Mouse (Mus musculus): ENCODE measurements at regions not wholly inside any gene's neighbourhood (a gene's known extent, or its start where the extent isn't known, plus 50 kb on each side); places are given as distances from the start of the nearest gene placed in this dataset.

- Histone ChIP-seq H3K27me3 (ENCODE audit: insufficient read depth, low read length) (no peaks in the 10 kb centered on the region), H3K27ac (no peak overlapping the region), H3K4me1 (ENCODE audit: insufficient read depth, low read length) (no peaks in the 10 kb centered on the region), H3K36me3 (ENCODE audit: insufficient read depth, low read length) (no peaks in the 10 kb centered on the region), H3K9me3 (ENCODE audit: low read length) (no peaks in the 10 kb centered on the region), H3K4me3 (ENCODE audit: low read length) (no peak overlapping the region), H3K9ac (replicated peaks; ENCODE audit: low read length) (no peak overlapping the region), H3K4me2 (ENCODE audit: low read depth, low read length) (no peak overlapping the region)
- DNase-seq (ENCODE audit: low spot score) (no peak), ATAC-seq (no peak)
- TF ChIP-seq CTCF (IDR thresholded peaks at IDR 0.05; ENCODE audit: low read depth) = no peak
- 55% methylated on average over 2 of the region's 2 CpGs for WGBS
Observed at GRCm38 (mm10) chr12:25335930-25336329, 239.0 kb upstream of the Id2 start.

DNA sequence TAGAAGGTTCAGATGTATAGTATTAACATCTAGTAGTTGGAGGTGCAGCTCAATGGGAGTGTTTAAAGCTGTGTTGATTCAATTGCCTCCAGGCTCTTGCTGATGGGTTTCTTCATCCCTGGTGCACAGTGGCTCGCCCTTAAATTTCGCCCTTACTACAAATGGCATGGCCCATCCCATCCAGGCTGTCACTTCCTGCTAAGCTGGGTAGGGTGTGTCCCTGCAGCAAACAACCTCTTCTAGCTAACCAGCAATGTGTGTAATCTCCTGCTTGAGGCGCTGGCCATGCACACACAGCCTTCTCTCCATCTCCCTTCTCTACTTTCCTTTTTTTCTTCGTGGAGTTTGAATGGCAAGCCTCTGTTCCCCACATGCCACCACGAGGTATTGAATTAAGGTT is 238.1 kb upstream of the Id2 start:
- WGBS = 78% methylated on average over 5 of the region's 5 CpGs
- H3K27ac ChIP-seq = no peak overlapping the region
- no peak overlapping the region for H3K4me2 ChIP-seq (ENCODE audit: low read depth, low read length)
- ATAC-seq (no peak), DNase-seq (ENCODE audit: low spot score) (no peak)
- H3K4me3 ChIP-seq (ENCODE audit: low read length) = no peak overlapping the region
- no peak overlapping the region for H3K9ac ChIP-seq (replicated peaks; ENCODE audit: low read length)
- H3K4me1 ChIP-seq (ENCODE audit: insufficient read depth, low read length) = no peaks in the 10 kb centered on the region
- H3K9me3 ChIP-seq (ENCODE audit: low read length) = no peaks in the 10 kb centered on the region
- no peak for TF ChIP-seq CTCF (IDR thresholded peaks at IDR 0.05; ENCODE audit: low read depth)
- no peaks in the 10 kb centered on the region for H3K36me3 ChIP-seq (ENCODE audit: insufficient read depth, low read length)
- no peaks in the 10 kb centered on the region for H3K27me3 ChIP-seq (ENCODE audit: insufficient read depth, low read length)

GRCm38 (mm10) chr12:25332384-25333035 is 235.6 kb upstream of the Id2 start:
- no peak for ATAC-seq

GRCm38 (mm10) chr12:25330004-25330708 is 233.2 kb upstream of the Id2 start:
- ATAC-seq (no peak), DNase-seq (ENCODE audit: low spot score) (no peak)
- H3K9me3 ChIP-seq (ENCODE audit: low read length) = no peaks in the 10 kb centered on the region
- no peaks in the 10 kb centered on the region for H3K36me3 ChIP-seq (ENCODE audit: insufficient read depth, low read length)
- H3K4me1 ChIP-seq (ENCODE audit: insufficient read depth, low read length) = no peaks in the 10 kb centered on the region
- H3K27ac ChIP-seq = no peak overlapping the region
- no peaks in the 10 kb centered on the region for H3K27me3 ChIP-seq (ENCODE audit: insufficient read depth, low read length)
- H3K4me2 ChIP-seq (ENCODE audit: low read depth, low read length) = no peak overlapping the region
- TF ChIP-seq CTCF (IDR thresholded peaks at IDR 0.05; ENCODE audit: low read depth) = no peak
- no peak overlapping the region for H3K4me3 ChIP-seq (ENCODE audit: low read length)
- H3K9ac ChIP-seq (replicated peaks; ENCODE audit: low read length) = no peak overlapping the region
- 79% methylated on average over 5 of the region's 5 CpGs for WGBS

More at GRCm38 (mm10) chr12:25332384-25333035, 235.6 kb upstream of the Id2 start:
- H3K4me2 ChIP-seq (ENCODE audit: low read depth, low read length) = no peak overlapping the region
- H3K9me3 ChIP-seq (ENCODE audit: low read length) = no peaks in the 10 kb centered on the region
- no peak overlapping the region for H3K9ac ChIP-seq (replicated peaks; ENCODE audit: low read length)
- no peak overlapping the region for H3K27ac ChIP-seq
- no peak overlapping the region for H3K4me3 ChIP-seq (ENCODE audit: low read length)
- peak; percentile 34 for DNase-seq (ENCODE audit: low spot score)
- 57% methylated on average over 11 of the region's 11 CpGs for WGBS
- no peak for TF ChIP-seq CTCF (IDR thresholded peaks at IDR 0.05; ENCODE audit: low read depth)
- H3K36me3 ChIP-seq (ENCODE audit: insufficient read depth, low read length) = no peaks in the 10 kb centered on the region
- no peaks in the 10 kb centered on the region for H3K27me3 ChIP-seq (ENCODE audit: insufficient read depth, low read length)
- H3K4me1 ChIP-seq (ENCODE audit: insufficient read depth, low read length) = no peaks in the 10 kb centered on the region

DNA sequence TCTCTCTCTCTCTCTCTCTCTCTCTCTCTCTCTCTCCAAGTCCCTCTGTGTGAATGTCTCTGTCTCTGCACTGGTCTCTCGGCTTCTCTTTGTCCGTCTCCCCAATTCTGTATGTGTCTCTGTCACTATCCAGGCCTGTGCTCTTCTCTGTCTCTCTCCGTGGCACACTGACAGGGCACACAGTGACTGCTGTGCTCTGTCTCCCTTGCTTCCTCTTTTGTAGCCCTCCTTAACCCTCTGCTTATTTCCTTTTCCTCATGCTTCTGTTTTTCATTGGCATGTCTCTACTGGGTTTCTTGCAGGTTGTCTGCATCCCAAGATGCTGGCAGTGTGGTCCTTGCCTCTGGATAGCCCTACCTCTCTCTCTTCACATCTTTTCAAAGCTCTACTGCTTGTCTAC is 229.0 kb upstream of the Id2 start:
- H3K27me3 ChIP-seq (ENCODE audit: insufficient read depth, low read length) = no peaks in the 10 kb centered on the region
- H3K9ac ChIP-seq (replicated peaks; ENCODE audit: low read length) = no peak overlapping the region
- H3K4me2 ChIP-seq (ENCODE audit: low read depth, low read length) = no peak overlapping the region
- ATAC-seq (no peak), DNase-seq (ENCODE audit: low spot score) (no peak)
- no peak overlapping the region for H3K4me3 ChIP-seq (ENCODE audit: low read length)
- WGBS = 85% methylated on average over 3 of the region's 3 CpGs
- H3K9me3 ChIP-seq (ENCODE audit: low read length) = no peaks in the 10 kb centered on the region
- no peaks in the 10 kb centered on the region for H3K36me3 ChIP-seq (ENCODE audit: insufficient read depth, low read length)
- no peaks in the 10 kb centered on the region for H3K4me1 ChIP-seq (ENCODE audit: insufficient read depth, low read length)
- no peak for TF ChIP-seq CTCF (IDR thresholded peaks at IDR 0.05; ENCODE audit: low read depth)
- H3K27ac ChIP-seq = no peak overlapping the region

DNA sequence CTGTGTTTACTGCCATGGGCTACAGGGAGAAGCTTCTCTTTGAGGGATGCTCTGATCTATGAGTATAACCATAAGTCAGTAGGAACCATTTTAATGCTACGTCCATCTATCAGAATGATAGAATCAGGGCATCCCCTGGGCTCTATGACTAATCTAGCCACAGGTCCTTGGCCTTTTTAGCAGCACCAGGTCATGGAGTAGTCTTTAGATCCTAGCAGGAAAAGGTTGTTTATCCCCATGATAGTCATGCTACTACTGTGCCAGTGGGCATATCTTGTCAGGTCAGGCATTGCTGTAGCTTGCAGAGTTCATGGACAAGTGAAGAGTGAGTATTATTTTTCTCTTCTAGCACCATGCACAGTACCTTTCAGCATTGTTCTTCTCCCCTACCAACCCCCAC is 226.2 kb upstream of the Id2 start:
- Histone ChIP-seq H3K9ac (replicated peaks; ENCODE audit: low read length) (no peak overlapping the region), H3K9me3 (ENCODE audit: low read length) (no peaks in the 10 kb centered on the region), H3K27ac (no peak overlapping the region), H3K4me3 (ENCODE audit: low read length) (no peak overlapping the region), H3K4me2 (ENCODE audit: low read depth, low read length) (no peak overlapping the region), H3K27me3 (ENCODE audit: insufficient read depth, low read length) (no peaks in the 10 kb centered on the region), H3K4me1 (ENCODE audit: insufficient read depth, low read length) (no peaks in the 10 kb centered on the region), H3K36me3 (ENCODE audit: insufficient read depth, low read length) (no peaks in the 10 kb centered on the region)
- DNase-seq (ENCODE audit: low spot score) (no peak), ATAC-seq (no peak)
- no peak for TF ChIP-seq CTCF (IDR thresholded peaks at IDR 0.05; ENCODE audit: low read depth)
- 97% methylated on average over 1 of the region's 1 CpGs for WGBS

GRCm38 (mm10) chr12:25320262-25320767 is 223.4 kb upstream of the Id2 start:
- Histone ChIP-seq H3K9ac (replicated peaks; ENCODE audit: low read length) (no peak overlapping the region), H3K4me2 (ENCODE audit: low read depth, low read length) (no peak overlapping the region), H3K4me1 (ENCODE audit: insufficient read depth, low read length) (no peaks in the 10 kb centered on the region), H3K9me3 (ENCODE audit: low read length) (no peaks in the 10 kb centered on the region), H3K27me3 (ENCODE audit: insufficient read depth, low read length) (no peaks in the 10 kb centered on the region), H3K36me3 (ENCODE audit: insufficient read depth, low read length) (no peaks in the 10 kb centered on the region), H3K4me3 (ENCODE audit: low read length) (no peak overlapping the region), H3K27ac (no peak overlapping the region)
- DNase-seq (ENCODE audit: low spot score) (no peak), ATAC-seq (no peak)
- no peak for TF ChIP-seq CTCF (IDR thresholded peaks at IDR 0.05; ENCODE audit: low read depth)
- 87% methylated on average over 3 of the region's 3 CpGs for WGBS
